Mouse (Mus musculus) c-Kit-positive CD71-positive TER-119-positive erythroid progenitor cells, embryonic 14.5 days (primary cell): ENCODE results near the gene Rnf148.

ENCODE experiments used
- DNase-seq: peaks from one replicate; pipeline ENCODE4 v3.0.0-alpha.2; 2013; ENCODE audit warnings: low spot score

Rnf148 gene

GRCm38 (mm10) chr6:23655036-23655435 lies at the start of gene Rnf148:
Gene Rnf148, minus strand, starts transcription at chr6:23655136.
- DNase-seq, result no peak

- no peak for DNase-seq
These were observed 45.9 kb upstream of the Rnf148 start for GRCm38 (mm10) chr6:23700879-23701278.

GRCm38 (mm10) chr6:23678172-23678571 lies 23.2 kb upstream of the Rnf148 start:
- DNase-seq, result no peak

- DNase-seq, result no peak
These were observed 4.7 kb downstream of the Rnf148 start, which contains the start of gene Rnf133 for GRCm38 (mm10) chr6:23650205-23650604. Gene Rnf133, minus strand, starts transcription at chr6:23650305.

- DNase-seq, result no peak
These were observed 6.2 kb downstream of the Rnf148 start for GRCm38 (mm10) chr6:23648732-23649131.

DNA sequence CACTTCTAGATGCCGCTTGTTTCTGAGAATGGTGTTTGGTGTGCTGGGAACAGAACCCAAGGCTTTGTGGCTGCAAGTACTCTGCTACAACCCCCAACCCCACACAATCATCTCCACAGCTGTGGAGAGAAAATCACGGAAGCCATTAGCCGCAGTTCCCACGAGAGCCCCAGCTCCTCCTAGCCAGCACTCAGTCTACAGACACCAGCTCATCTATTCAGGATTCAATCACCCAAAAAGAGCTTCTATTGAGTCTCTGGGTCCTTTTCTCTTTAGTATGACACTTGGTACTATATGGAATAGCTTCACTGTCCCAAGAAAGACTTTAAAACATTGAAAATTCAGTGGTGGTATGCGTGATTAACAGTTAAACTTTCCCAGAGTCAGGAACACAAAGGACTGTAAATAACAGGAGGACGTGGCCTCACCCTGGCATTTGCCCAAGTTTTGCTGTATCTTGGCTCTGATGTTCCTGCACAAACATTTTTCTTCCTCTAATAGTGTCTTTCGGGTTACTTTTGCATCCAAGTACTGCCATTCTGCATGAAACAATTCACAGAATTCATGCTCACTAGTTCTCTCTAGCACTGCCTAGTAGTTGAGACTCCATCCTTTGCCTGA lies 7.2 kb downstream of the Rnf148 start:
- DNase-seq, result no peak

- no peak for DNase-seq
These were observed 17.9 kb downstream of the Rnf148 start for GRCm38 (mm10) chr6:23637081-23637480.

DNA sequence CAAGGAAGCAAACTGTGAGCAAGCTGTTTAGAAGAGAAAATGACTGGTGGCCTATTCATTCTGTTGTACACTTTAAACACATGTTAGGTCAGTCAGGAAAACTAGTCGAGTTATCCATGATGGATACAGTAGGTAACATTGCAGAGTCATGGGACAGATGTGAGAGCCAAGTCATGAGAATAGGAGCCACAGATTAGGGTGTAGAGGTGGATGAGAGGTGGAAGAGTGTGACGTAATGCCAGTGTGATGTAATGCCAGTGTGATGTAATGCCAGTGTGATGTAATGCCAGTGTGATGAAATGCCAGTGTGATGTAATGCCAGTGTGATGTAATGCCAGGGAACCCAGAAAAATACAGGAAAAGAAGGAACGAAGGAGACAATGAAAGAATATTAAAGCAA lies 19.7 kb downstream of the Rnf148 start:
- DNase-seq, result no peak

GRCm38 (mm10) chr6:23634016-23634415 lies 20.9 kb downstream of the Rnf148 start:
- no peak for DNase-seq

GRCm38 (mm10) chr6:23630465-23630864 lies 24.5 kb downstream of the Rnf148 start:
- DNase-seq, result no peak
